Mouse (Mus musculus) MEL (cell line): Measurements from ENCODE around the gene Nprl3.
A peak's percentile ranks its signal among the peaks of the same experiment; 100 is the strongest.
"Not testable (repeated sequence)": the region's sequence is repeated elsewhere in the genome, so short reads cannot be mapped to it uniquely, and the experiment has no call there.

Source experiments
- CHD1 ChIP-seq: IDR thresholded peaks from 2 replicates; pipeline ENCODE4 v1.6.1; 2012; ENCODE audit warnings: low read depth, mild to moderate bottlenecking, inconsistent platforms, low read length, improper control_type of control experiment
- CHD2 ChIP-seq: IDR thresholded peaks from 2 replicates; pipeline ENCODE4 v1.6.1; 2011; ENCODE audit warnings: low read length, improper control_type of control experiment
- CTCF ChIP-seq, 3 experiments: IDR thresholded peaks in 2 of 3; conservative IDR thresholded peaks in 1 of 3; 2 replicates each; pipeline ENCODE4 v1.5.1; 2011 to 2012; ENCODE audit warnings: low read length in 3 of 3, low read depth in 2 of 3, mild to moderate bottlenecking in 2 of 3, improper control_type of control experiment in 1 of 3, inconsistent platforms in 1 of 3, mixed read lengths in 1 of 3, moderate library complexity in 1 of 3; ENCODE audit not compliant: control insufficient read depth in 1 of 3, insufficient read depth in 1 of 3, poor library complexity in 1 of 3, severe bottlenecking in 1 of 3
- E2F4 ChIP-seq: IDR thresholded peaks from 2 replicates; pipeline ENCODE4 v1.6.1; 2011; ENCODE audit warnings: low read depth, low read length, improper control_type of control experiment, borderline replicate concordance
- HCFC1 ChIP-seq: IDR thresholded peaks from 2 replicates; pipeline ENCODE4 v1.6.1; 2012; ENCODE audit warnings: low read depth, mild to moderate bottlenecking, inconsistent platforms, low read length, improper control_type of control experiment, moderate library complexity
- MAFK ChIP-seq: IDR thresholded peaks from 2 replicates; pipeline ENCODE4 v1.6.1; 2011; ENCODE audit warnings: low read depth, mild to moderate bottlenecking, low read length, improper control_type of control experiment, borderline replicate concordance
- MAX ChIP-seq: IDR thresholded peaks from 2 replicates; pipeline ENCODE4 v1.6.1; 2011; ENCODE audit warnings: low read length, improper control_type of control experiment
- NELFE ChIP-seq: IDR thresholded peaks from 2 replicates; pipeline ENCODE4 v1.6.1; 2011; ENCODE audit warnings: low read depth, low read length, improper control_type of control experiment
- POLR2A ChIP-seq, 2 experiments: IDR thresholded peaks; 2 replicates each; pipeline ENCODE4 v1.6.1; 2011 to 2012; ENCODE audit warnings: low read length in 2 of 2, mild to moderate bottlenecking in 2 of 2, control low read depth in 1 of 2, improper control_type of control experiment in 1 of 2, low read depth in 1 of 2, moderate library complexity in 1 of 2; ENCODE audit not compliant: control insufficient read depth in 1 of 2, insufficient read depth in 1 of 2, poor library complexity in 1 of 2
- RCOR1 ChIP-seq: IDR thresholded peaks from 2 replicates; pipeline ENCODE4 v1.6.1; 2012; ENCODE audit warnings: low read depth, mild to moderate bottlenecking, inconsistent platforms, low read length, improper control_type of control experiment
- TBP ChIP-seq: IDR thresholded peaks from 2 replicates; pipeline ENCODE4 v1.8.0; 2011; ENCODE audit warnings: low read depth, low read length, improper control_type of control experiment
- UBTF ChIP-seq: IDR thresholded peaks from 2 replicates; pipeline ENCODE4 v1.6.1; 2012; ENCODE audit warnings: low read depth, mild to moderate bottlenecking, inconsistent platforms, low read length, improper control_type of control experiment, moderate library complexity, borderline replicate concordance; ENCODE audit not compliant: insufficient read depth
- USF1 ChIP-seq: IDR thresholded peaks from 2 replicates; pipeline ENCODE4 v1.6.1; 2014; ENCODE audit warnings: low read depth, mild to moderate bottlenecking, inconsistent platforms, low read length, improper control_type of control experiment, moderate library complexity
- USF2 ChIP-seq, 2 experiments: IDR thresholded peaks; 2 replicates each; pipeline ENCODE4 v1.6.1; 2011 to 2012; ENCODE audit warnings: improper control_type of control experiment in 2 of 2, low read length in 2 of 2, borderline replicate concordance in 1 of 2, inconsistent platforms in 1 of 2, low read depth in 1 of 2, mild to moderate bottlenecking in 1 of 2; ENCODE audit not compliant: insufficient read depth in 1 of 2

GRCm38 (mm10) chr11:32200992-32201391 lies 66.5 kb downstream of the Nprl3 start:
- TF ChIP-seq MAFK; MAX; E2F4; CHD1; TBP; USF1; POLR2A (IDR thresholded peaks at IDR 0.05; ENCODE audit: control insufficient read depth in 1 of 2, insufficient read depth in 1 of 2, low read depth in 1 of 2, low read length in 2 of 2, poor library complexity in 1 of 2); NELFE; HCFC1; USF2 (IDR thresholded peaks at IDR 0.05; ENCODE audit: borderline replicate concordance in 1 of 2, insufficient read depth in 1 of 2, low read depth in 1 of 2, low read length in 2 of 2); CHD2; RCOR1; UBTF: not testable (repeated sequence)
- peak; percentile 12 to 29 (median 28); a peak in 3 of 6 replicates for TF ChIP-seq CTCF (IDR thresholded peaks at IDR 0.05 in 2 of 3, conservative IDR thresholded peaks at IDR 0.05 in 1 of 3; ENCODE audit: control insufficient read depth in 1 of 3, insufficient read depth in 1 of 3, low read depth in 2 of 3, low read length in 3 of 3, poor library complexity in 1 of 3, severe bottlenecking in 1 of 3)
